Mouse (Mus musculus) midbrain, embryonic 13.5 days (tissue): Measurements from ENCODE around the gene St8sia2. TPM values are rescaled to one million over a fixed set of nuclear protein-coding genes. Genes with fewer than 3 reads are reported as not detected.

ENCODE experiments used
- ATAC-seq: fragments of 200-750 bp; cut with Nextera tagmentation; 2 replicates; pipeline ENCODE4 v1.8.0; 2017; ENCODE audit warnings: mild to moderate bottlenecking, moderate TSS enrichment, moderate library complexity
- H3K27ac ChIP-seq: fragments of 300-500 bp; sonication (generic); 2 replicates; pipeline ENCODE4 v1.5.1; 2015; ENCODE audit warnings: inconsistent platforms, mild to moderate bottlenecking, moderate library complexity
- H3K27me3 ChIP-seq: fragments of 300-500 bp; sonication (generic); 2 replicates; pipeline ENCODE4 v1.6.1; 2015; ENCODE audit warnings: mild to moderate bottlenecking, inconsistent platforms
- H3K36me3 ChIP-seq: fragments of 300-500 bp; sonication (generic); 2 replicates; pipeline ENCODE4 v1.6.1; 2015; ENCODE audit warnings: mild to moderate bottlenecking, inconsistent platforms
- H3K4me1 ChIP-seq: fragments of 300-500 bp; sonication (generic); replicated peaks from 2 replicates; pipeline ENCODE4 v1.6.1; 2015; ENCODE audit warnings: inconsistent platforms
- H3K4me2 ChIP-seq: fragments of 300-500 bp; sonication (generic); replicated peaks from 2 replicates; pipeline ENCODE4 v1.6.1; 2015; ENCODE audit warnings: moderate library complexity, mild to moderate bottlenecking, inconsistent platforms
- H3K4me3 ChIP-seq: fragments of 300-500 bp; sonication (generic); replicated peaks from 2 replicates; pipeline ENCODE4 v1.5.1; 2015; ENCODE audit warnings: mild to moderate bottlenecking, inconsistent platforms
- H3K9ac ChIP-seq: fragments of 300-500 bp; sonication (generic); replicated peaks from 2 replicates; pipeline ENCODE4 v1.6.1; 2015; ENCODE audit warnings: mild to moderate bottlenecking, inconsistent platforms
- H3K9me3 ChIP-seq: fragments of 300-500 bp; sonication (generic); 2 replicates; pipeline ENCODE4 v1.6.1; 2016; ENCODE audit warnings: mild to moderate bottlenecking, inconsistent platforms
- WGBS: fragments of 180-500 bp; shearing (Covaris S2); methylation state at CpG from one replicate; pipeline ENCODE4 v1.1.7; 2015; 5-methylcytosine and 5-hydroxymethylcytosine counted together
- polyA plus RNA-seq: library from polyadenylated mRNA; unstranded; fragments of >200 nt; fragmentation: Nextera tagmentation; extraction: Ambion mirVana; gene quantifications from 2 replicates; pipeline ENCODE4 v1.2.1, GENCODE M21; 2015

Gene St8sia2
- polyA plus RNA-seq, 1 experiment from 2014 or later, result 81.0 TPM

GRCm38 (mm10) chr7:73954441-73954840 is 59.0 kb downstream of the St8sia2 start:
- no peak; the same call in 1 of the 2 replicates for ATAC-seq
- peaks cover 3% of the 10 kb centered on the region; the same call in 1 of the 2 replicates for H3K9me3 ChIP-seq
- no peaks in the 10 kb centered on the region for H3K27me3 ChIP-seq
- 74% methylated on average over 5 of the region's 5 CpGs for WGBS
- no peak overlapping the region for H3K4me2 ChIP-seq
- no peaks in the 10 kb centered on the region for H3K4me1 ChIP-seq
- peaks cover 99% of the 10 kb centered on the region for H3K36me3 ChIP-seq
- no peak overlapping the region for H3K27ac ChIP-seq
- H3K9ac ChIP-seq, result no peak overlapping the region
- H3K4me3 ChIP-seq, result no peak overlapping the region

GRCm38 (mm10) chr7:73953131-73953530 is 60.4 kb downstream of the St8sia2 start:
- no peak overlapping the region for H3K27ac ChIP-seq
- H3K9me3 ChIP-seq, result peaks cover 3% of the 10 kb centered on the region; the same call in 1 of the 2 replicates
- no peaks in the 10 kb centered on the region for H3K4me1 ChIP-seq
- peaks cover 97% of the 10 kb centered on the region for H3K36me3 ChIP-seq
- no peak for ATAC-seq
- no peak overlapping the region for H3K9ac ChIP-seq
- WGBS, result 98% methylated on average over 4 of the region's 4 CpGs
- H3K4me2 ChIP-seq, result no peak overlapping the region
- H3K4me3 ChIP-seq, result no peak overlapping the region
- H3K27me3 ChIP-seq, result no peaks in the 10 kb centered on the region

- Histone ChIP-seq H3K9me3 (no peaks in the 10 kb centered on the region), H3K9ac (no peak overlapping the region), H3K36me3 (peaks cover 76% of the 10 kb centered on the region), H3K27me3 (no peaks in the 10 kb centered on the region), H3K4me1 (peaks cover 29% of the 10 kb centered on the region), H3K4me3 (no peak overlapping the region), H3K27ac (peak overlapping the region; percentile 53), H3K4me2 (no peak overlapping the region)
- WGBS, result 59% methylated on average over 4 of the region's 4 CpGs
- ATAC-seq, result peak; percentile 49
Observed at GRCm38 (mm10) chr7:73941640-73942039, 71.8 kb downstream of the St8sia2 start.

- Histone ChIP-seq H3K9me3 (no peaks in the 10 kb centered on the region), H3K27me3 (no peaks in the 10 kb centered on the region), H3K27ac (no peak overlapping the region), H3K36me3 (peaks cover 52% of the 10 kb centered on the region), H3K4me2 (no peak overlapping the region), H3K9ac (no peak overlapping the region), H3K4me3 (no peak overlapping the region), H3K4me1 (peaks cover 29% of the 10 kb centered on the region)
- ATAC-seq, result no peak
- WGBS, result 98% methylated on average over 8 of the region's 8 CpGs
Observed at GRCm38 (mm10) chr7:73939236-73939635, 74.3 kb downstream of the St8sia2 start.

GRCm38 (mm10) chr7:73938046-73938810 is 75.3 kb downstream of the St8sia2 start:
- H3K9me3 ChIP-seq, result no peaks in the 10 kb centered on the region
- no peaks in the 10 kb centered on the region for H3K27me3 ChIP-seq
- H3K4me3 ChIP-seq, result no peak overlapping the region
- no peak overlapping the region for H3K27ac ChIP-seq
- no peak for ATAC-seq
- peaks cover 41% of the 10 kb centered on the region for H3K36me3 ChIP-seq
- H3K4me2 ChIP-seq, result no peak overlapping the region
- 77% methylated on average over 7 of the region's 7 CpGs for WGBS
- H3K4me1 ChIP-seq, result peaks cover 32% of the 10 kb centered on the region
- no peak overlapping the region for H3K9ac ChIP-seq

GRCm38 (mm10) chr7:73936119-73936518 is 77.4 kb downstream of the St8sia2 start:
- Histone ChIP-seq H3K4me2 (no peak overlapping the region), H3K36me3 (peaks cover 22% of the 10 kb centered on the region), H3K9me3 (no peaks in the 10 kb centered on the region), H3K27me3 (no peaks in the 10 kb centered on the region), H3K9ac (no peak overlapping the region), H3K27ac (no peak overlapping the region), H3K4me1 (peaks cover 17% of the 10 kb centered on the region), H3K4me3 (no peak overlapping the region)
- 50% methylated on average over 3 of the region's 3 CpGs for WGBS
- ATAC-seq, result no peak

- H3K4me1 ChIP-seq, result peaks cover 13% of the 10 kb centered on the region
- peaks cover 18% of the 10 kb centered on the region for H3K36me3 ChIP-seq
- 84% methylated on average over 2 of the region's 2 CpGs for WGBS
- no peaks in the 10 kb centered on the region for H3K9me3 ChIP-seq
- no peak overlapping the region for H3K4me3 ChIP-seq
- H3K9ac ChIP-seq, result no peak overlapping the region
- no peaks in the 10 kb centered on the region for H3K27me3 ChIP-seq
- ATAC-seq, result no peak
- no peak overlapping the region for H3K27ac ChIP-seq
- H3K4me2 ChIP-seq, result no peak overlapping the region
Observed at GRCm38 (mm10) chr7:73935703-73936102, 77.8 kb downstream of the St8sia2 start.

- peaks cover 5% of the 10 kb centered on the region; the same call in 1 of the 2 replicates for H3K4me1 ChIP-seq
Observed at GRCm38 (mm10) chr7:73933036-73933435, 80.5 kb downstream of the St8sia2 start.

GRCm38 (mm10) chr7:73920921-73921485 is 92.5 kb downstream of the St8sia2 start:
- peak; percentile 78 for ATAC-seq
- peaks cover 44% of the 10 kb centered on the region for H3K4me1 ChIP-seq
- no peaks in the 10 kb centered on the region for H3K36me3 ChIP-seq
- no peaks in the 10 kb centered on the region; the same call in 1 of the 2 replicates for H3K9me3 ChIP-seq
- H3K27me3 ChIP-seq, result peaks cover 12% of the 10 kb centered on the region; the same call in 1 of the 2 replicates
- no peak overlapping the region for H3K27ac ChIP-seq
- no peak overlapping the region for H3K9ac ChIP-seq
- 46% methylated on average over 16 of the region's 16 CpGs for WGBS
- H3K4me3 ChIP-seq, result no peak overlapping the region
- peak overlapping the region; percentile 16 for H3K4me2 ChIP-seq

More at GRCm38 (mm10) chr7:73933036-73933435, 80.5 kb downstream of the St8sia2 start:
- Histone ChIP-seq H3K27ac (no peak overlapping the region), H3K27me3 (no peaks in the 10 kb centered on the region), H3K9me3 (no peaks in the 10 kb centered on the region), H3K36me3 (no peaks in the 10 kb centered on the region), H3K4me3 (no peak overlapping the region), H3K4me2 (no peak overlapping the region), H3K9ac (no peak overlapping the region)
- 87% methylated on average over 3 of the region's 3 CpGs for WGBS
- no peak for ATAC-seq

GRCm38 (mm10) chr7:73917633-73918311 is 95.7 kb downstream of the St8sia2 start:
- peak; percentile 62 for ATAC-seq
- Histone ChIP-seq H3K4me2 (no peak overlapping the region), H3K9ac (no peak overlapping the region), H3K9me3 (no peaks in the 10 kb centered on the region), H3K27ac (no peak overlapping the region), H3K4me3 (no peak overlapping the region), H3K4me1 (peaks cover 44% of the 10 kb centered on the region), H3K36me3 (no peaks in the 10 kb centered on the region), H3K27me3 (peaks cover 17% of the 10 kb centered on the region; the same call in 1 of the 2 replicates)
- 33% methylated on average over 9 of the region's 9 CpGs for WGBS

- Histone ChIP-seq H3K36me3 (no peaks in the 10 kb centered on the region), H3K4me2 (no peak overlapping the region), H3K9ac (no peak overlapping the region), H3K9me3 (no peaks in the 10 kb centered on the region), H3K4me1 (peaks cover 13% of the 10 kb centered on the region), H3K4me3 (no peak overlapping the region), H3K27ac (no peak overlapping the region), H3K27me3 (peaks cover 10% of the 10 kb centered on the region; the same call in 1 of the 2 replicates)
- ATAC-seq, result 0 out of 2 replicates have a peak, but pooled peaks have one; percentile 48
- WGBS, result 18% methylated on average over 4 of the region's 4 CpGs
Observed at GRCm38 (mm10) chr7:73911899-73912298, 101.6 kb downstream of the St8sia2 start.

- 91% methylated on average over 4 of the region's 4 CpGs for WGBS
- no peak overlapping the region for H3K4me2 ChIP-seq
Observed at GRCm38 (mm10) chr7:73910843-73911242, 102.6 kb downstream of the St8sia2 start.

More at GRCm38 (mm10) chr7:73910843-73911242, 102.6 kb downstream of the St8sia2 start:
- Histone ChIP-seq H3K36me3 (no peaks in the 10 kb centered on the region), H3K27me3 (peaks cover 5% of the 10 kb centered on the region; the same call in 1 of the 2 replicates), H3K9me3 (no peaks in the 10 kb centered on the region), H3K4me3 (no peak overlapping the region), H3K27ac (no peak overlapping the region), H3K4me1 (peaks cover 13% of the 10 kb centered on the region), H3K9ac (no peak overlapping the region)
- ATAC-seq, result no peak
